Mouse (Mus musculus) lung, postnatal 0 days (tissue): ENCODE data around the gene Pxdc1.

ENCODE experiments used
- CTCF ChIP-seq: IDR thresholded peaks from 2 replicates; pipeline ENCODE4 v1.5.1; 2016; ENCODE audit warnings: antibody characterized with exemption, mild to moderate bottlenecking
- EP300 ChIP-seq: IDR thresholded peaks from 2 replicates; pipeline ENCODE4 v1.6.1; 2016; ENCODE audit warnings: antibody characterized with exemption, mild to moderate bottlenecking, control low read depth

DNA sequence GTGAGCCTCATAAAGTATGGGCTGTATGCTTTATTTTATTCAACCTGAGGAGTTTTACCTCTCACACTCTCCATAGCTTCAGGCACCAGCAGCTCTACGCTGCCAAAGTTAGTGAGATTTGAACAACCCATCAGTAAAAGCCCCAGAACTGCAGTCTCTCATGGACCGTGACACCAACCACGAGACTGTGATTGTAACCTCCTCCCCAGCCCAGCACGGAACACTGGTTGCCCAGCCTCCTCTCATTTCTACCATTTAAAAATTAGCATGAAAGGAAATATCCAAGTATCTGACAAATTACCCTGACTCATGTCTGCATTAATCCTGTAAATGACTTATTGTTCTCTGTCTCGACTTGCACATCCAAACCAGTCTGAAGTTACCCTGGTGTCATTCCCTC lies 23.2 kb upstream of the Pxdc1 start:
- no peak for TF ChIP-seq CTCF
- no peak for TF ChIP-seq EP300
